Mouse (Mus musculus) cerebellum, adult (tissue): Measurements from ENCODE around the gene Ddah2.

ENCODE experiments used
- ATAC-seq: cut with Nextera tagmentation; 2 replicates; pipeline ENCODE4 v1.9.2; 2017; ENCODE audit warnings: mild to moderate bottlenecking, moderate library complexity, mixed read lengths; ENCODE audit not compliant: insufficient number of reproducible peaks, low FRiP score, low TSS enrichment

Ddah2 gene

DNA sequence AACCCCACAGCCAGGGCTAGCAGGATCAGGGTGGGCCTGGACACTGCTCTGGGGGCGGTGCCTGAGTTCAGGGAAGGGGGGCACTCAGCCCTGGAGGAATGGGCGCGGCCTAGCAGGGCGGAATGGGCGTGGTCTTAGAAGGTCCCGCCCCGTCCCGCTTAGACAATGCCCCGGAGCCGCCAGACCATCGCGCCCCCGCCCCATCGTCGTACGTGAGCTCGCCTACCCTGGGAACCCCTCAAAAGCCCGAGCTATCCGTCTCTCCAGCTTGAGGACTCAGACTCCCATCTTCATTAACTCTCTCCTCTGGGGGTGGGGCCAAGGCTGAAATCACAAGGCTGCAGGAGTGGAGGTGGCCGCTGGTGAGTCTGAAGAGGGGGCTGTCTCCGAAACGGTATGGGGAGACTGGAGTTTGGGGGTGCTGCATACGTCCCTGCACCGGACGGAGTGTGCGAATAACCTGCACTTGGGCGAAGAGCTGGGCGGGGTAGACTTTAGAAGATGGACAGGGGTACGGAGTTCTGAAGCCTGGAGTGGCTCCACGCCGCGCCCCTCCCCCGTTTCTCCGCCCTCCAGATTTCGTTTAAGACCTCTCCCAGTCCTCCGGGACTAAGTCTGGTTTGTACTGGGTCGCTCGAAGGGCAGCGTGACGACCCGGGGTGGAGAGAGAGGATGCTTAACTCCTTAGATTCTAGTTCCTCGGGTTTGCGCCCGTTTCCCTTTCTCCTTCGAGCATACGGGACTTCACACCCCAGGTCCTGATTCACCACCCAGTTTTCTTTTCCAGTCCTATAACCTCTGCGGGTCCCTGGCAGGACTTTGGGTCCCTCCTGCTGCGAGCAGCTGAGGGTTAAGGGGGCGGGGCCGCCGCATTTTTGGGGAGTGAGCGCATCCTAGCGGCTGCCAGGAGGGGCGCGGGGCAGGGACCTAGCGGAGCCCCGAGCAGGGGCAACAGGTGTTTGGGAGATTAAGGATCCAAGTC is at the start of gene Ddah2:
Ddah2 (plus strand) TSS at position 125 of the 982 bp plus-strand sequence.
- peak; percentile 63; the same call in 1 of the 2 replicates for ATAC-seq

DNA sequence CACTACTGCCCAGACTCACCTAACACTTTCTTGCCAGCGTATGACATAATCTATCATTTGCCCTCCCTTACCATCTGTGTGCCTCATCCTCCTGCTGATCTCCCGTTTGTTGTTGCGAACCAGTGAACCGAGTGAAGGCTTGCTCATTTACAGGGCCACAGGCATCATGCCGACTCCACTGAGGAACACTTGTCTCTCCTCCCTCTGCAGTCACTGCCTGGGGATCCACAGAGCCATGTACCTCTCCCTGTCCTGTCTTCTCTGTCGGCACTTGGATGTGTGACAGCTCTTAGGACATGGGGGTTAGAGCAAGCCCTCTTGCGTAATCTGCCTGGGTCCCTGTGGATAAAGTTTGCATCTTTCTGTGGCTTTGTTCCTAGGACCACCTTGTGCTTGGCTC is 49.2 kb upstream of the Ddah2 start:
- ATAC-seq: peak; percentile 82; the same call in 1 of the 2 replicates

DNA sequence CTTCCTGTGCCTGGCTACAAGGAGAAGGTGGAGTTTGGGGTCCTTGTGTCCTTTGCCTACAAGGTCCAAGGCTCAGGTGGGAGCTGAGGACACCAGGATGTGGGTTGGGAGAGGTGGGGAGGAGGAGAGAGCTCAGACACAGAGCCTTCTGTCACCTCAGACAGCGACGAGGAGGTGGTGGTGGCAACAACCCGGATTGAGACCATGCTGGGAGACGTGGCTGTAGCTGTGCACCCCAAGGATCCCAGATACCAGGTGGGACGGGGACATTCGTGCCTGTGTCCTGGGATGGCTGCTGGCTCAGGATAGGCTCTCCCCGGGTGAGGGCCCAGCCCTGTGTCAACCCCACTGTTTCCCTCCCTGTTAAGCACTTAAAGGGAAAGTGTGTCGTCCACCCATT is 47.4 kb upstream of the Ddah2 start:
- no peak for ATAC-seq

DNA sequence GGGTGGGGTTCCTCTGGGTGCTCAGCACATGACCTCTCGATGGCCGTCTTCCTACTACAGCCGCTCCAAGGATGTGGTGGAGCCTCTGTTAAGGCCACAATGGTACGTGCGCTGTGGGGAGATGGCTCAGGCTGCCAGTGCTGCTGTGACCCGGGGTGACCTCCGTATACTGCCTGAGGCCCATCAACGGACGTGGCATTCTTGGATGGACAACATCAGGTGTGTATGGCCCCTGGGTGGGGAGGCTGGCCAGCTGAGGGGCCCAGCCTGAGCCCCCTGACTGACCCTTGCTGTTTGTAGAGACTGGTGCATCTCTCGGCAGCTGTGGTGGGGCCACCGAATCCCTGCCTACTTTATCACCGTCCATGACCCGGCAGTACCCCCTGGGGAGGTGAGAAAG is 46.4 kb upstream of the Ddah2 start:
- ATAC-seq: no peak

DNA sequence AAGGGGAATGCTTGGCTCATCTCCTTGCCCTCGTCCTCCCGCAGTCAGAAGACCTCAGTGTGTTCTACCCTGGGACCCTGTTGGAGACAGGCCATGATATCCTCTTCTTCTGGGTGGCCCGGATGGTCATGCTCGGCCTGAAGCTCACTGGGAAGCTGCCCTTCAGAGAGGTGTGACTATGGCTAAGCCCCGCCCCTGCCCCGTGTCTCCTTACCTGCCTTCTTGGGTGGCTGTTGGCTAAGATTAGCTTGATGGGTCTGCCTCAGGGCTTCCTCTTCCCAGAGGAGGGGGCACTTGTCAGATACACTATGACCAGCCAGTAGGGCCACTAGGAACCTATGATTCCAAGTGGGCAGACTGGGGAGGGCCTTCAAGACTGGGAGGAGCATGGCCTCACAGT is 45.6 kb upstream of the Ddah2 start:
- ATAC-seq: no peak

DNA sequence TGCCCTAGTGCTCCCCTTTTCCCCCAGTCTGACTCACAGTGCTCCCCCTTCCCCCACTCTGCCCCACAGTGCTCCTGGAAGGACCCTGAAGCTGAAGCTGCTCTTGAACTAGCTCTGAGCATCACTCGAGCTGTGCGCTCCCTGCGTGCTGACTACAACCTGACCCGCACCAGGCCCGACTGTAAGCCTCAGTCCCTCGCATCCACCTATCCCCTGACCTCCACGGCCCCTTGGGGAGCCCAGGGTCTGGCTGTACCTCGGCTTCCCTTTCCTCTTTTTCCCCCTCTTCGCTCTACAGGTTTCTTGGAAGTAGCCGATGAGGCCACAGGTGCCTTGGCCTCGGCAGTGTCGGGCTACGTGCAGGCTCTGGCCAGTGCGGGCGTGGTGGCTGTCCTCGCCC is 43.5 kb upstream of the Ddah2 start:
- no peak for ATAC-seq

DNA sequence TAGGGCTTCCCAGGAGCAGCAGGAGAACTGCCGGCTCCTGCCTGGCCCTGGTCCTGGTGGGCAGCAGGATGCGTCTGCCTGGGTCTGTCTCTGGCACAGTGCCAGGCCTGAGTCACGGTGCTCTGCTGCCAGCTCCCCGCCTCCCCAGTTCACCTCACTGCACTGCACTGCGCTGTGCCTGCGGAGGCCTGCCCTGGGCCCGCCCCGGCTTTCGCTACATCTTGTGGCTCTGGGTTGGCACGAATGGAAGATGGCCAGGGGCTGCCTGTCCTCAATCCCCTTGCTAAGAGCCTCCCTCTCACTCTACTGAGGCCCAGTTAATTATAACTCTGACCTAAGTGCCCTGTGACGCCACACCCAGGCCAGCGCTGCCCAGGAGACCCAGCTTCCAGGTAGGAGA is 42.5 kb upstream of the Ddah2 start, which contains the start of gene Vwa7:
Vwa7 (plus strand) TSS at position 204 of the 400 bp plus-strand sequence.
- ATAC-seq: 0 out of 2 replicates have a peak, but pooled peaks have one; percentile 17

DNA sequence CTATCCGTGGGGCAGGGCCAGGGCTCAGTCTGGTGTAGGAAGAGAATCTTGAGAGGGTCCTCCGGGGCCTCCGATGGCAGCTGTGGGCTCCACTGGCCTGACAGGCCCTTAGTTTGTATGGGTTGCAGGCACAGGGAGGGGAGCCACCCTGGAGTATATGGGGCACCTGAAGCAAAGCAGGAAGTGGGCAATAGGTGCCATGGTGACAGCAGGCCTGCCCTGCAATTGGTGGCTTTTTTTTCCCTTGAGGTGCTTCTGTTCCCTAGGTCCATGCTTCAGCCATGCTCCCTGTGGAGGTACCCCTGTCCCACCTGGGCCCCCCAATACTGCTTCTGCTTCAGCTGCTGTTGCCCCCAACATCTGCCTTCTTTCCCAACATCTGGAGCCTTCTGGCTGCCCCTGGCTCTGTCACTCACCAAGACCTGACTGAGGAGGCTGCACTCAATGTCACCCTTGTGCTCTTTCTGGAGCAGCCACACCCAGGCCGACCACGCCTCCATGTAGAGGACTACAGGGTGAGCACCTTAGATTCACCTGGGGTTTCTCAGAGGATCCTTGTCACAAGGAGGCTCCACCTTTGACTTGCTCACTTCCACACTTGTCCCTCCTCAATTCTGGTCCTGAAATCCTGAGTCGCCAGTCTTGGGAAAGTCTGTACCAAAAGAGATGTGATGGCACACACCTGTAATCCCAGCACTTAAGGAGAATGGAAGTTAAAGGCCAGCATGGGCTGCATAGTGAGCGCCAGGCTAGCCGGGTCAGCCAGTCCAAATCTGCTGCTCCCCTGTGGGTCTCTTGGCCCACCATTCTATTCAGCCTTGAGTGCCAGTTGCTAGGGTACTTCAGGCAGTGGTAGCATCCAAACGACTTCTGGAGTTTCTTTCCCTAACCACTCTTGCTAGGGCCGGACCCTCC is 41.8 kb upstream of the Ddah2 start:
- ATAC-seq: no peak

DNA sequence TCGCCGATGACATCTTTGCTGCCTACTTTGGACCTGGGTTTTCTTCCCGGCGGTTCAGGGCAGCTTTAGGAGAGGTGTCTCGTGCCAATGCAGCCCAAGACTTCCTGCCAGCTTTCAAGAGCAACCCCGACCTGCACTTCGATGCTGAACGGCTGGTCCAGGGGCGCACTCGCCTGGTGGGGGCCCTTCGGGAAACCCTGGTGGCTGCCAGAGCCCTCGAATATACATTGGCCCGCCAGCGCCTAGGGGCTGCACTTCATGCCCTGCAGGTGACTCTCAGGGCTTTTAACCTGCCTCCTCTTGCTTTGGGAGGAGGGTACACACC is 41.2 kb upstream of the Ddah2 start:
- ATAC-seq: no peak

DNA sequence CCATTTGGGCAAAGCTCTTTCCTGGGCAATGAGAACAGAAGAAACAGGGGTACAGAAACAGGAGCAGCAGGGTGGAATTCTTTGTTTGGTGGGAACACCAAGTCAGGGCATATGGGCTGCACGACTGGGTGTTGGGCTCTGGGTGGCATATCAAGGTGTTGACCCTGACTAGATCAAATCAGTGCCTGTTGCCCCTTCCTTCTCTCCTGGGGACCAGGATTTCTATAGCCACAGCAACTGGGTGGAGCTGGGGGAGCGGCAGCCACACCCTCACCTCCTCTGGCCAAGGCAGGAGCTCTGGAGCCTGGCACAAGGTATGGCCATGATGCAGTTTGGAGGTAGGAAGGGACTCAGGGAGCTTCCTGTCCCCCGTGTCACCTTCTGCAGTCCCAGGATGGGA is 40.7 kb upstream of the Ddah2 start:
- no peak for ATAC-seq

DNA sequence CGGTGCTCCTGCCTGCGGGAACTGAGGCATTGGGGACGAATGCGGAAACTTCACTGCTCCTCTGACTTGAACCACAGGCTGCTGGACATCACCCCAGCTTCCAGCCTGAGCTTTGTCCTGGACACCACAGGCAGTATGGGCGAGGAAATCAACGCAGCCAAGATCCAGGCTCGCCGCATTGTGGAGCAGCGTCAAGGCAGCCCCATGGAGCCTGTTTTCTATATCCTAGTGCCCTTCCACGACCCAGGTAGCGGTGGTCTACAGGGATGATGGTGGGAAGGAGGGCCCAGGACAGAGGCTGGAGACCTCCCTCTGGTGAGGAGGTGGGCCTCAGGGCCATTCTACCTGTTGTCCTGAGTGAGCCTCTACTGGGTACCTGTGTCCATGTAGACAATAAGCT is 38.9 kb upstream of the Ddah2 start:
- no peak for ATAC-seq

DNA sequence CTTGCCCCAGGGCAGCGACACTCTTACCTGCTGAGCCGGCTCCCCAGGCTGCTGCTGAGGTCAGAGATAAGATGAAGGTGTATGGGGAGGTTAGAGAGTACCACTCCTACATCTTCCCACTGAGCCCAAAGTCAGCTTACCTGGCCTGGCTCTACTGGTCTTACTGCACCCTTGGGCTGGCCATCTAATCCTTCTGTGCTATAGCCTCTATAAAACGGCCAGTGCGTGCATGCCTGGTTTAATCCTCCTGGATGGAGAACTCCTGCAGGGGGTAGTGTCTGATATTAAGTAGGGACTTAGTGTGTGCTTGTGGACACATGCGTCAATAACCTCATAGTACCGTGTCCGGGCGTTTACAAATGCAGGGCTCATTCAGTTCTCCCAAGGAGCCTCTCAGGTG is 38.3 kb upstream of the Ddah2 start:
- no peak for ATAC-seq

DNA sequence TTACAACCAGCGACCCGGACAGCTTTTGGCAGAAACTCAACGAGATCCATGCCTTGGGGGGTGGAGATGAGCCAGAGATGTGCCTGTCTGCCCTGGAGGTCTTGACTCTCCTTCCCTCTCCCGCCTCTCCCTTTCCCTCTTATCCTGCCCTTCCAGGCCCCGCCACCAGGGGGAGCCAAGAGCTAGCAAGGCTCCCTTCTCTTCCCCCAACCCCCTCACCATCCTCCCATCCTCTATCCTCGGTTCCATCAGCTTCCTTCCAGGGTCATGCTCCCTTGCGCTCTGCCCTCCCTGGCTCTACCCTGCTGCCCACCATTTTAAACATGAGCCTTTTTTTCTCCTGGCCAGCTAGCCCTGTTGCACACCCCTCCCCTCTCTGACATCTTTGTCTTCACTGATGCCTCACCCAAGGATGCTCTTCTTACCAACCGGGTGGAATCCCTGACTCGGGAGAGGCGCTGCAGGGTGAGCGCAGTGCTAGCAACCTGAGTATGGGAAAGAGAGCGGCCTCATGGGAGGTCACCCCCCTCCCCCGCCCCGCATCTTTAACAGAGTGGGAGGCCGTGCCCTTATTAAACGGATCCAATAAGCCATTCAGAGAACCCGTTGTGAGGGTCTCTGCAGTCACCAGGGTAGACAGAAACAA is 37.5 kb upstream of the Ddah2 start:
- ATAC-seq: 0 out of 2 replicates have a peak, but pooled peaks have one; percentile 34

DNA sequence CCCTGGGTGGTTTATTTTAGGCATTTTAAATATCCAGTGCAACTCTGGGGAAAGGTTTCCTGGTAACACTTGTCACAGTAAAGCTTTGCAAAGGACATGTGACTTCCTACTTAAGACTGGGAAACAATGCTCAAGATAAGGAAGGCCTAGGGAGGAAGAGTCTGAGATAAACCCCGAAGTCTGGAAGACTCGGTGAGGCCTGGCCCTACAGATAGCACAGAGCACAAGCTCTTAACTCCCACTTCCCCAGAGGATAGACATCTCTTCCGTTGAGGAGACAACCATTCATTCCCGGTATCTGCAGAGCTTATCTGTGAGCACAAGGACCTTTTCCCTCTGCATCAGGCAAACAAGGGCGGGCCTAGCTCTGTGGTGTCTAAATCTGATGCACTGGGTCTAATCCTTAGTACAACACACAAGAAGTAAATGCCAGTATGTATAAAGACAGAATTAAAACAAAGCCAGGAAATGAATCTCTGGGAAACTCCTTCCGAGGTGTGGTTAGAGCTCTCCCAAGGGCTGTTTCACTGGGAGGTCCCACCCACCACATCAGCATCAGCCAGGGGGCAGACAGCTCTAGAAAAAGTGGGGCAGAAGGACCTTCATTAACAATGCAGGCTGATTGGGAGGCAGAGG is 36.9 kb upstream of the Ddah2 start:
- ATAC-seq: no peak

DNA sequence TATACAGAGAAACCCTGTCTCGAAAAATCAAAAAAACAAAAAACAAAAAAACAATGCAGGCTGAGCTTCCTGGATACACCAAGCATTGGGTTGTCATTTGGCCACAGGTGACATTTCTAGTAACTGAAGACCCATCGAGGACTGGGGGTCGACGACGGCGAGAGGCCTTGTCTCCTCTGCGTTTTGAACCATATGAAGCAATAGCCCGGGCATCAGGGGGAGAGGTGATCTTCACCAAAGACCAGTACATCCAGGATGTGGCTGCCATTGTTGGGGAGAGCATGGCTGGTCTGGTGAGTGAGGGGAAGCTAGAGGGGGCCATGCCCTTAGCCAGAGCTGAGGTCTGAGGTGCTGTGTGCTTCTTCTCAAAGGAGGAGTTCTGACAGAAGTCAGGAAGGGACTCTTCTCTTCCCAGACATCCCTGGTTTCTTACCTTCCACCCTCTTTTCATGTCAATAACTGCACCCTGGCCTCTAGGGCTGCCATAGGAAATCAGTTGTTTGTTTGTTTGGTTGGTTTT is 36.2 kb upstream of the Ddah2 start:
- ATAC-seq: no peak

DNA sequence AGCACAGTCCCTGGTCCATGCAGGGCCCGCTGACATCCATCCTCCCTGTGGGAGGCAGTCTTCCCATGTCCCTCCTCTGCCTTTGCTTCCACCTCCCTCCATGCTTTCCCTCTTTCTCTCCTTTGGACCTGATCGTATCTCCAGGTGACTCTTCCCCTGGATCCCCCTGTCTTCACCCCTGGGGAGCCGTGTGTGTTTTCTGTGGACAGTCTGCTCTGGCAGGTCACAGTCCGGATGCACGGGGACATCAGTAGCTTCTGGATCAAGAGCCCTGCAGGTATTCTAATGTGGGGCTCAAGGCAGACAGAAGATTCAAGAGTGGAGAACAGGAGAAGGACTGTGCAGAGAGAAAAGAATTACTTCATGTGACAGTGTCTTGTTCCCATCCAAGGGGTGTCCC is 35.6 kb upstream of the Ddah2 start:
- no peak for ATAC-seq

DNA sequence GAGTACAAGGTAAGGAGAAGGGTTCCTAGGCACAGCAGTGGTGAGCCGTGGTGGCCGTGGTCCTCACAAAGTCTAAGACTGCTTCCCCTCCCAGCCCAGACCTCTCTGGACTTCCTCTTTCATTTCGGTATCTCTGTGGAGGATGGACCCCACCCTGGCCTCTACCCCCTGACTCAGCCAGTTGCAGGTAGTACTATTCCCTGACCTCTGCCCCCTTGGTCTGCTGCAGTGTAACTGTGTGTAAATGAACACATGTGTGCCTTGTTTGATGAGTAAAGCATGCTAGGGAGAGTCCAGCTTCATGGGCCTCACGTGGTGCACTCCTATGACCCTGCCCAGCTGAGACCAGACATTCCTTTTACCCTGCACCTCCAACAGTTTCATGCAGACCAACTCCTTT is 35.1 kb upstream of the Ddah2 start:
- ATAC-seq: no peak

DNA sequence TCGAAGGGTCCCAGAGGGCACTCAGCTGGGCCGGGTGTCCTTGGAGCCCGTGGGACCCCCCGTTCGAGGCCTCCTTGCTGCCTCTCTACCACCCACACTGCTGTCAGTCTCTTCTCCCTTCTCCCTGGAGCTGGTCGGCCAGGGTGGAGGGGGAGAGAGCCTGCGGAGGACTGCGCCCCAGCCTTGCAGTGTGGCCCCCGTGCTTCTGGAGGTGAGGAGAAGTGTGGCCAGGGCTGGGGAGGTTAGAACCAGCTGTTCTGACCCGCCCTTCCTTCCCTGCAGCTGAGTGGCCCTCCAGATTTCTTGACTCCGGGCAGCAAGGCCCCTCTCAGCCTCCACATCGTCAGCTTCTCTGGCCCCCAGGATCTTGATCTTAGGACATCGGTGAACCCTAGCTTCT is 34.6 kb upstream of the Ddah2 start:
- ATAC-seq: no peak

DNA sequence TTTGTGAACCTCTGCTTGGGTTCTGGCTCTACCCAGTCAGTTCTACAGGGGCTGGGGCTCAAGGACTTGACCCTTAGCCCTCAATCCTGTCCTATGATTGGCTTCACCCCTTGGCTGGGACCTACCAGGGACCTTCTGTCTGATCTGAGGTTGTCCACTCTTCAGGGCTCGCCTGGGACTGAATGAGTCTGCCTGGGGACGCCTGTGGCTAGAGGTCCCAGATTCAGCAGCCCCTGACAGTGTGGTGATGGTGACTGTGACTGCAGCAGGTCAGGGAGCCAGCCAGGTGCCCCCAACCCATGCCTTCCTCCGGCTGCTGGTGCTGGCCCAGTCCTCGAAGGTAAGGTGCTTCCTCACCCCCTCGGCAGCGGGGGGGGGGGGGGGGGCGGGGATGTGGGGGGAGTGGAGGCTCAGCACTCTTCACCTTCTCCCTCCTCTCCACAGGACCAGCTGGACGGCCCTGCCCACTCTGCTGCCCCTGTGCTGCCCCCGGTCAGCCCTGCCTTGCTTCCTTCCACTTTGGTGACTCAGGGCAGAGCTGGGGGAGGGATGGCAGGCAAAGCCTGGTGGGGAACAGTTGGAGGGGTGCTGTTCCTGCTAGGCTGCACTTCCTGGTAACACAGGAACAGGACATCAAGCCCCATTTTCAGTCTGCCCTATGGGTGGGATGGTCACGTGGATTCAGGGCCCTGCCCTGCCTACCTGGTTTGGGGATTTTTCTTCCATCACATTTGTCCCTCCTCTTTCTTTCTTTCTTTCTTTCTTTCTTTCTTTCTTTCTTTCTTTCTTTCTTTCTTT is 33.9 kb upstream of the Ddah2 start:
- no peak for ATAC-seq
